Mouse (Mus musculus) embryonic fibroblast, embryonic 13.5 days (primary cell): ENCODE results near the gene Slc1a5.

ENCODE experiments used
- CTCF ChIP-seq: IDR thresholded peaks from 2 replicates; pipeline ENCODE4 v1.5.1; 2011; ENCODE audit warnings: mild to moderate bottlenecking, control low read depth, low read length, moderate library complexity, borderline replicate concordance; ENCODE audit not compliant: insufficient read depth
- POLR2A ChIP-seq: IDR thresholded peaks from 2 replicates; pipeline ENCODE4 v1.6.1; 2011; ENCODE audit warnings: low read depth, mild to moderate bottlenecking, control low read depth, low read length, moderate library complexity

DNA sequence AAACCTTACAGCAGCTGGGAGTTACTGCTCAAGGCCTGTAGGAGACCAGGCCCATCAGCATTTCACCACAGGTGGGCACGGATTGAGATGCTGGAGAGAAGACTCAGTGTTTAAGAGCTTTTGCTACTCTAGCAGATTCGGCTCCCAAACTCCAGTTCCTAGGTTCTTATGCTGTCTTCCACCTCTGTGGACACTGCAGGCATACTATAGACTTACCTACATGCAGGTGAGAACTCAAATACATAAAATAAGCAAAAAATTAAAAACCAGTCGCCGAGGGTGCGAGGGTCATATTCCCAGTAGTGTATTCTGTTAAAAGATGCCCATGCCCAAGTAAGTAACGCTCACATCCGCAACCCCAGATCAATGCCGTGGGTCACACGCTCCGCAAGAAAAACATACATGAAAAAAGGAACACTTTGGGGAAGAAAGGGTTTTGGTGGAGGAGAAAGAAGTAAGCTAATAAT, 43.5 kb upstream of the Slc1a5 start:
- no peak for TF ChIP-seq CTCF
- TF ChIP-seq POLR2A = no peak
